Mouse (Mus musculus): Measurements from ENCODE around the gene Foxf2. TPM values are rescaled to one million over a fixed set of nuclear protein-coding genes. Genes with fewer than 3 reads are reported as not detected.

The Foxf2 gene
- polyA plus RNA-seq, 1 experiment from 2014 or later, result 5.8 TPM

GRCm38 (mm10) chr13:31618416-31618815, 7.2 kb upstream of the Foxf2 start:
- H3K4me3 ChIP-seq (replicated peaks), result peak overlapping the region; percentile 37
- H3K36me3 ChIP-seq, result no peaks in the 10 kb centered on the region
- no peak overlapping the region for H3K27ac ChIP-seq (replicated peaks)
- 0% methylated on average over 14 of the region's 14 CpGs for WGBS
- H3K9ac ChIP-seq, result no peak overlapping the region
- H3K4me1 ChIP-seq, result peaks cover 30% of the 10 kb centered on the region
- H3K27me3 ChIP-seq, result peaks cover 98% of the 10 kb centered on the region
- no peaks in the 10 kb centered on the region for H3K9me3 ChIP-seq (replicated peaks)
- H3K4me2 ChIP-seq (replicated peaks), result peak overlapping the region; percentile 63
- peak; percentile 72 for ATAC-seq (ENCODE audit: insufficient number of reproducible peaks, low FRiP score, low TSS enrichment, low read depth)

- no peak overlapping the region for H3K9ac ChIP-seq
- no peak for ATAC-seq (ENCODE audit: insufficient number of reproducible peaks, low FRiP score, low TSS enrichment, low read depth)
- peaks cover 30% of the 10 kb centered on the region for H3K4me1 ChIP-seq
- H3K4me3 ChIP-seq (replicated peaks), result peak overlapping the region; percentile 37
- H3K27ac ChIP-seq (replicated peaks), result no peak overlapping the region
- H3K9me3 ChIP-seq (replicated peaks), result no peaks in the 10 kb centered on the region
- H3K4me2 ChIP-seq (replicated peaks), result peak overlapping the region; percentile 63
- H3K36me3 ChIP-seq, result no peaks in the 10 kb centered on the region
- 5% methylated on average over 18 of the region's 18 CpGs for WGBS
- H3K27me3 ChIP-seq, result peaks cover 98% of the 10 kb centered on the region
Measured at GRCm38 (mm10) chr13:31618919-31619655, 6.5 kb upstream of the Foxf2 start.

- Histone ChIP-seq H3K9me3 (replicated peaks) (no peaks in the 10 kb centered on the region), H3K4me2 (replicated peaks) (peak overlapping the region; percentile 32), H3K4me1 (peaks cover 38% of the 10 kb centered on the region), H3K4me3 (replicated peaks) (peak overlapping the region; percentile 26), H3K36me3 (no peaks in the 10 kb centered on the region), H3K9ac (no peak overlapping the region), H3K27ac (replicated peaks) (no peak overlapping the region), H3K27me3 (peaks cover 98% of the 10 kb centered on the region)
- no peak for ATAC-seq (ENCODE audit: insufficient number of reproducible peaks, low FRiP score, low TSS enrichment, low read depth)
- 3% methylated on average over 33 of the region's 33 CpGs for WGBS
Measured at GRCm38 (mm10) chr13:31619826-31620498, 5.7 kb upstream of the Foxf2 start.

GRCm38 (mm10) chr13:31620499-31620847, 5.1 kb upstream of the Foxf2 start:
- peak overlapping the region; percentile 32 for H3K4me2 ChIP-seq (replicated peaks)
- H3K4me3 ChIP-seq (replicated peaks), result peak overlapping the region; percentile 26
- H3K36me3 ChIP-seq, result no peaks in the 10 kb centered on the region
- ATAC-seq (ENCODE audit: insufficient number of reproducible peaks, low FRiP score, low TSS enrichment, low read depth), result no peak
- 1% methylated on average over 10 of the region's 10 CpGs for WGBS
- peaks cover 98% of the 10 kb centered on the region for H3K27me3 ChIP-seq
- no peaks in the 10 kb centered on the region for H3K9me3 ChIP-seq (replicated peaks)
- H3K27ac ChIP-seq (replicated peaks), result no peak overlapping the region
- no peak overlapping the region for H3K9ac ChIP-seq
- peaks cover 43% of the 10 kb centered on the region for H3K4me1 ChIP-seq

- Histone ChIP-seq H3K9ac (no peak overlapping the region), H3K4me1 (peaks cover 43% of the 10 kb centered on the region), H3K27me3 (peaks cover 98% of the 10 kb centered on the region), H3K9me3 (replicated peaks) (no peaks in the 10 kb centered on the region), H3K36me3 (no peaks in the 10 kb centered on the region), H3K4me3 (replicated peaks) (no peak overlapping the region), H3K4me2 (replicated peaks) (no peak overlapping the region), H3K27ac (replicated peaks) (no peak overlapping the region)
- no peak for ATAC-seq (ENCODE audit: insufficient number of reproducible peaks, low FRiP score, low TSS enrichment, low read depth)
- 26% methylated on average over 4 of the region's 4 CpGs for WGBS
Measured at GRCm38 (mm10) chr13:31620937-31621336, 4.7 kb upstream of the Foxf2 start.

GRCm38 (mm10) chr13:31621741-31622140, 3.9 kb upstream of the Foxf2 start:
- no peaks in the 10 kb centered on the region for H3K36me3 ChIP-seq
- H3K27ac ChIP-seq (replicated peaks), result no peak overlapping the region
- peaks cover 50% of the 10 kb centered on the region for H3K4me1 ChIP-seq
- WGBS, result 12% methylated on average over 9 of the region's 9 CpGs
- no peak overlapping the region for H3K9ac ChIP-seq
- ATAC-seq (ENCODE audit: insufficient number of reproducible peaks, low FRiP score, low TSS enrichment, low read depth), result no peak
- H3K27me3 ChIP-seq, result peaks cover 98% of the 10 kb centered on the region
- no peaks in the 10 kb centered on the region for H3K9me3 ChIP-seq (replicated peaks)
- H3K4me2 ChIP-seq (replicated peaks), result no peak overlapping the region
- no peak overlapping the region for H3K4me3 ChIP-seq (replicated peaks)

- Histone ChIP-seq H3K9ac (no peak overlapping the region), H3K27me3 (peaks cover 98% of the 10 kb centered on the region), H3K27ac (replicated peaks) (no peak overlapping the region), H3K4me1 (peaks cover 54% of the 10 kb centered on the region), H3K9me3 (replicated peaks) (no peaks in the 10 kb centered on the region), H3K36me3 (no peaks in the 10 kb centered on the region), H3K4me2 (replicated peaks) (no peak overlapping the region), H3K4me3 (replicated peaks) (no peak overlapping the region)
- WGBS, result 7% methylated on average over 3 of the region's 3 CpGs
- ATAC-seq (ENCODE audit: insufficient number of reproducible peaks, low FRiP score, low TSS enrichment, low read depth), result no peak
Measured at GRCm38 (mm10) chr13:31622371-31622770, 3.2 kb upstream of the Foxf2 start.

GRCm38 (mm10) chr13:31623291-31623690, 2.3 kb upstream of the Foxf2 start:
- no peaks in the 10 kb centered on the region for H3K9me3 ChIP-seq (replicated peaks)
- H3K4me3 ChIP-seq (replicated peaks), result 0 out of 2 replicates have a peak overlapping the region, but pooled peaks have one; percentile 3
- peaks cover 49% of the 10 kb centered on the region for H3K4me1 ChIP-seq
- no peaks in the 10 kb centered on the region for H3K36me3 ChIP-seq
- ATAC-seq (ENCODE audit: insufficient number of reproducible peaks, low FRiP score, low TSS enrichment, low read depth), result no peak
- H3K27me3 ChIP-seq, result peaks cover 99% of the 10 kb centered on the region
- H3K27ac ChIP-seq (replicated peaks), result no peak overlapping the region
- H3K9ac ChIP-seq, result no peak overlapping the region
- H3K4me2 ChIP-seq (replicated peaks), result no peak overlapping the region
- WGBS, result 9% methylated on average over 6 of the region's 6 CpGs

- no peak overlapping the region; the same call in 1 of the 2 replicates for H3K27ac ChIP-seq (replicated peaks)
Measured at GRCm38 (mm10) chr13:31623906-31624860, 1.4 kb upstream of the Foxf2 start.

GRCm38 (mm10) chr13:31624966-31625332, 667 bp upstream of the Foxf2 start:
- Histone ChIP-seq H3K27ac (replicated peaks) (peak overlapping the region; percentile 28; the same call in 1 of the 2 replicates), H3K27me3 (peaks cover 99% of the 10 kb centered on the region), H3K4me1 (peaks cover 49% of the 10 kb centered on the region), H3K9me3 (replicated peaks) (no peaks in the 10 kb centered on the region), H3K4me3 (replicated peaks) (peak overlapping the region; percentile 55), H3K9ac (no peak overlapping the region), H3K4me2 (replicated peaks) (peak overlapping the region; percentile 94), H3K36me3 (no peaks in the 10 kb centered on the region)
- 1% methylated on average over 13 of the region's 13 CpGs for WGBS
- no peak for ATAC-seq (ENCODE audit: insufficient number of reproducible peaks, low FRiP score, low TSS enrichment, low read depth)

More at GRCm38 (mm10) chr13:31623906-31624860, 1.4 kb upstream of the Foxf2 start:
- no peak overlapping the region for H3K9ac ChIP-seq
- peaks cover 99% of the 10 kb centered on the region for H3K27me3 ChIP-seq
- peaks cover 45% of the 10 kb centered on the region for H3K4me1 ChIP-seq
- no peaks in the 10 kb centered on the region for H3K36me3 ChIP-seq
- peak overlapping the region; percentile 94 for H3K4me2 ChIP-seq (replicated peaks)
- no peak for ATAC-seq (ENCODE audit: insufficient number of reproducible peaks, low FRiP score, low TSS enrichment, low read depth)
- 3% methylated on average over 20 of the region's 20 CpGs for WGBS
- no peaks in the 10 kb centered on the region for H3K9me3 ChIP-seq (replicated peaks)
- peak overlapping the region; percentile 55; the same call in 1 of the 2 replicates for H3K4me3 ChIP-seq (replicated peaks)
